Mouse (Mus musculus): Measurements from ENCODE around the gene Ism2. TPM values are rescaled to one million over a fixed set of nuclear protein-coding genes. Genes with fewer than 3 reads are reported as not detected.
"Not testable (repeated sequence)": the region's sequence is repeated elsewhere in the genome, so short reads cannot be mapped to it uniquely, and the experiment has no call there.

Ism2 gene
- polyA plus RNA-seq, 2 experiments: 0.07 to 0.08 TPM

DNA sequence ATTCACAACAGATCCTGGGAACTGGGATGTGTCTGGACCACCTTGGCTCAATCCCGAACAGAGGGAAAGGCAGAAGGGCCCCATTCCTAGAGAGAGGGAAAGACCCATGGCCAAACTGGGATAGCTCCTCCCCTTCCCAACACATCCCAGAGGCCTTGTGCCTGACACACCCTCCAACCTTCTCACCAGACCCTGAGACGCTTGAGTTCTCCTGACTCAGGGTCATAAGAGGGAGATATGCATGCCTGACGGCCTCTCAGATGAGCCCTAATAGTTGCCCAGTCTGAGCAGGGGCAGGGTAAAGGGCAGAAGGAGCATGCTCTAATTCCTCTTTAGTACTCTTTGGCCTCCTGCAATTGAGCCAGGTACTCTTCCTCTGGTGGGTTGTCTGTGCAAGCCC lies 20.2 kb downstream of the Ism2 start:
- H3K36me3 ChIP-seq (replicated peaks; ENCODE audit: control insufficient read depth, insufficient read depth, low read depth): peaks cover 9% of the 10 kb centered on the region
- H3K27me3 ChIP-seq (ENCODE audit: control insufficient read depth, insufficient read depth, low read length): no peaks in the 10 kb centered on the region
- no peak overlapping the region for H3K9ac ChIP-seq (replicated peaks)
- TF ChIP-seq CTCF (IDR thresholded peaks at IDR 0.05; ENCODE audit: low read depth) (no peak), EP300 (IDR thresholded peaks at IDR 0.05; ENCODE audit: low read depth) (no peak)
- DNase-seq (ENCODE audit: low read depth in 3 of 3, low spot score in 3 of 3): no peak
- H3K4me1 ChIP-seq (replicated peaks; ENCODE audit: control insufficient read depth in 2 of 2, insufficient read depth in 2 of 2, low read length in 1 of 2): peaks cover 7 to 22% of the 10 kb centered on the region in 2 experiments
- WGBS (ENCODE audit: insufficient replicate concordance): 54% methylated on average over 3 of the region's 3 CpGs
- no peak overlapping the region for H3K4me3 ChIP-seq (ENCODE audit: insufficient read depth in 1 of 2, low read depth in 2 of 2, low read length in 2 of 2)
- no peak overlapping the region for H3K4me2 ChIP-seq (ENCODE audit: low read depth)
- ATAC-seq (ENCODE audit: insufficient read depth): no peak
- no peak overlapping the region for H3K27ac ChIP-seq
- no peaks in the 10 kb centered on the region for H3K9me3 ChIP-seq (ENCODE audit: control insufficient read depth, low read length)

DNA sequence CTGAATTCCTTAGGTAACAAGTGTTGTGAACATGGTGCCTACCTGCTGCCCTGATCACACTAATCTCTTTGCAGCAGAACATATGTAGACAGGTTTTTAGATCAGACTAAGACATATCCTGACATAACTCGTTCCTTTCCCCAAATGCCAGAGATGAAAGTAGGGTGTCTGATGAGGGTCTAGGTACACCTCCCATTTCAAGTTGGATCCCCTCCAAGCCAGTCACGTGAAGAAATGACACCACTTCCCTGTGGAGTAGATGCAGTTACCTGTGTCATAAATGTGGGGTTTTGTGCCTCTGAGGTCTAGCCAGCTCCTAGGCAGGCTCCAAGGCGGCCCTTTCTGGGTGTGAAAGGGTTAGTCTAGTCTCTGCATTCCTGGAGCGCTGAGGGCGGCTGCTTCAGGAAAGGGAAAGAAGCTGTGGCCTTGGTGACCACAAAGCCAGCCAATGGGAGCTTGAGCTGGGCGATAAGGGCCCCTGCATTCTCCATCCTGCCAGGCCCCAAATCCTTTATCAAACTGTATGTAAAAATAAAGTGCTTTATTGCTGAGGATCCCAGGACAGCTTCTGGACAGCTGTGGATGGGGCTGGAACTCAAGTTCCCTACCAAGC lies 21.3 kb downstream of the Ism2 start:
- TF ChIP-seq EP300 (IDR thresholded peaks at IDR 0.05; ENCODE audit: low read depth) (no peak), CTCF (IDR thresholded peaks at IDR 0.05; ENCODE audit: low read depth) (no peak)
- Histone ChIP-seq H3K4me2 (ENCODE audit: low read depth) (no peak overlapping the region), H3K4me1 (replicated peaks; ENCODE audit: control insufficient read depth in 2 of 2, insufficient read depth in 2 of 2, low read length in 1 of 2) (peaks cover 7 to 23% of the 10 kb centered on the region in 2 experiments), H3K36me3 (replicated peaks; ENCODE audit: control insufficient read depth, insufficient read depth, low read depth) (peaks cover 18% of the 10 kb centered on the region), H3K27ac (no peak overlapping the region), H3K27me3 (ENCODE audit: control insufficient read depth, insufficient read depth, low read length) (no peaks in the 10 kb centered on the region), H3K9me3 (ENCODE audit: control insufficient read depth, low read length) (no peaks in the 10 kb centered on the region), H3K9ac (replicated peaks) (no peak overlapping the region), H3K4me3 (ENCODE audit: insufficient read depth in 1 of 2, low read depth in 2 of 2, low read length in 2 of 2) (no peak overlapping the region)
- WGBS (ENCODE audit: insufficient replicate concordance): 12% methylated on average over 6 of the region's 6 CpGs
- DNase-seq (ENCODE audit: low read depth in 3 of 3, low spot score in 3 of 3): no peak
- no peak for ATAC-seq (ENCODE audit: insufficient read depth)

DNA sequence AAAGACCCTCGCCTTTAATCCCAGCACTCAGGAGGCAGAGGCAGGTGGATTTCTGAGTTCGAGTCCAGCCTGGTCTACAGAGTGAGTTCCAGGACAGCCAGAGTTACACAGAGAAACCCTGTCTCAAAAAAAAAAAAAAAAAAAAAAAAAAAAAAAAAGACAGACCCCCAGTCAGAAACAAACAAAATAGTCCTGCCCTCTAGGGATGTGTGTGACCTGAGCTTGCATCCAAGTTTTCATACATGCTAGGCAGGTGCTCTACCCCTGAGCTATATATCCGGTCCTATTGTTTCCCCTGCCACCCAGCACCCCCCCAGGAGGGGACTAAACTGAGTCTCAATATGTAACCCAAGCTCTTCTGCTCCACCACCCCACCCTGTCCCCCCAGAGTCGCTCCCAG lies 22.3 kb downstream of the Ism2 start:
- peaks cover 7 to 23% of the 10 kb centered on the region in 2 experiments for H3K4me1 ChIP-seq (replicated peaks; ENCODE audit: control insufficient read depth in 2 of 2, insufficient read depth in 2 of 2, low read length in 1 of 2)
- 71% methylated on average over 4 of the region's 4 CpGs for WGBS (ENCODE audit: insufficient replicate concordance)
- not testable (repeated sequence) for ATAC-seq (ENCODE audit: insufficient read depth); H3K4me2 ChIP-seq (ENCODE audit: low read depth); H3K27ac ChIP-seq; H3K9ac ChIP-seq (replicated peaks); DNase-seq (ENCODE audit: low read depth in 3 of 3, low spot score in 3 of 3); H3K9me3 ChIP-seq (ENCODE audit: control insufficient read depth, low read length); H3K4me3 ChIP-seq (ENCODE audit: insufficient read depth in 1 of 2, low read depth in 2 of 2, low read length in 2 of 2); H3K27me3 ChIP-seq (ENCODE audit: control insufficient read depth, insufficient read depth, low read length)
- peaks cover 28% of the 10 kb centered on the region for H3K36me3 ChIP-seq (replicated peaks; ENCODE audit: control insufficient read depth, insufficient read depth, low read depth)

DNA sequence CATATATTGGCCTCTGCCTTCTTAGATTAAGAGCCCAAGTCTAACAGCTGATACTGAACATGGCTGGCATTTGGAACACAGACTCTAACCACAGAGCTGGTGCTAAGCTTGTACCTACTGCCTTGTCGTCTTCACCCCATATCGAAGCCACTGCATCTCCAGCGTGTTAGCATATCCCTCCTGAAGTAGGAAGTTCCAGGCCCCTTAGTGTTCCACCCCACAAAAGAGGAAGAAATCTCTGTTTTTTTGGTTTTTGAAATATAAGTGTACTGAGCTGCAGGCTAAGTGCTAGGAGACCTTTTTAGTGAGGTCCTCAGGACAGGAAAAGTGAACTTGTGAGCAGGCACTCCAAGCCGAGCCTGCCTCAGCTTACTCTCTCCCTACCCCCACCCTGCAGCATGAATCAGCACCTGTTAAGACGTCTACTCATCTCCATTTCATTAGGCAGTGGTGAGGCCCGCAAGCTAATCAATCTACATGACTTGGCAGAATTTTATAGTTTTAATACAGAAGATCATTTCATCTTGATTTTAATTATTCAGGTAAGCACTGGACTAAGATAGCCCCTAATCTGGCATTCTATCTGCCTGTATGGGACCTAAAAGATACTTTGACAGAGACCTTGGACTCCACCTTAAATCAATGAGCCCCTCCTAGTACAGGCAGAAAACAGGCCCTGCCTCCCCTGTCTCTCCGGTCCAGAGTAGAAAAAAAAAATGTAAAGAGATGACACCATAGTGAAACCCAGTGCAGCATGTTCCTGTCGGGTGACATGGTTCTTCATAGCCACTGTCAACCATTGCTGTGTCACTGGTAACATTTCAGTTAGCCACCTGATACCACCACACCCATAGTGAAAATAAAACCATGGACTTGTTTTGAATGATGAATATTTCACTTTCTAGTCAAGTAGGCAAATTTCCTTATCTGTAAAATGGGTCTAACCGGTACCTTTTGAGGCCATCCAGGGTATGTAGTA lies 24.4 kb downstream of the Ism2 start:
- WGBS (ENCODE audit: insufficient replicate concordance): 42% methylated on average over 9 of the region's 9 CpGs
- Histone ChIP-seq H3K36me3 (replicated peaks; ENCODE audit: control insufficient read depth, insufficient read depth, low read depth) (peaks cover 49% of the 10 kb centered on the region), H3K4me2 (ENCODE audit: low read depth) (peak overlapping the region; percentile 19; the same call in 1 of the 2 replicates), H3K9me3 (ENCODE audit: control insufficient read depth, low read length) (no peaks in the 10 kb centered on the region), H3K4me1 (replicated peaks; ENCODE audit: control insufficient read depth in 2 of 2, insufficient read depth in 2 of 2, low read length in 1 of 2) (peaks cover 7 to 23% of the 10 kb centered on the region in 2 experiments), H3K27me3 (ENCODE audit: control insufficient read depth, insufficient read depth, low read length) (no peaks in the 10 kb centered on the region), H3K9ac (replicated peaks) (no peak overlapping the region; the same call in 1 of the 2 replicates), H3K27ac (peak overlapping the region; percentile 70), H3K4me3 (ENCODE audit: insufficient read depth in 1 of 2, low read depth in 2 of 2, low read length in 2 of 2) (no peak overlapping the region)
- DNase-seq (ENCODE audit: low read depth in 3 of 3, low spot score in 3 of 3) (peak in 2 of 3 experiments; percentile 41 to 57), ATAC-seq (ENCODE audit: insufficient read depth) (peak; percentile 87)
- TF ChIP-seq CTCF (IDR thresholded peaks at IDR 0.05; ENCODE audit: low read depth) (no peak), EP300 (IDR thresholded peaks at IDR 0.05; ENCODE audit: low read depth) (no peak)

DNA sequence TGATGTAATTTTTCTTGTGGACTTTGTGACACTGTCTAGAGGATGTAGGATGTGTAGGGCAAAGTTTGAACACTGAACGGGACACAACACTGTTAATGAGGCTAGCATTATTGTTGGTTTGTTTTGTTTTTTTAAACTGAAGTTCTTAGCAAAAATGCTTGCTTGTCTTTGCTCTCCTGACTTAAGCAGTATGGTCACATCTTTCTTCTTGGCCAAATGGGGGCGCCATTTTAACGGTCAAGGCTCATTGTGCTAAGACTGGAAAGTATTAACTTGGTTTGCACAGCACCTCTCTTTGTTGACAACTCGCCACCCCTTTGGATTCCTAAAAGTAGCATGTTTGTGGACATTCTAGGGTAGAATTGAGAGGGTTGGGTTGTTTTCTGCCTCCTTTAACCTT lies 31.8 kb downstream of the Ism2 start:
- 9% methylated on average over 4 of the region's 4 CpGs for WGBS (ENCODE audit: insufficient replicate concordance)
- peak in 2 of 3 experiments; percentile 57 to 58 for DNase-seq (ENCODE audit: low read depth in 3 of 3, low spot score in 3 of 3)
- peak overlapping the region; percentile 70 to 89 for H3K4me3 ChIP-seq (ENCODE audit: insufficient read depth in 1 of 2, low read depth in 2 of 2, low read length in 2 of 2)
- peak overlapping the region; percentile 94 for H3K4me2 ChIP-seq (ENCODE audit: low read depth)
- no peaks in the 10 kb centered on the region for H3K27me3 ChIP-seq (ENCODE audit: control insufficient read depth, insufficient read depth, low read length)
- H3K4me1 ChIP-seq (replicated peaks; ENCODE audit: control insufficient read depth in 2 of 2, insufficient read depth in 2 of 2, low read length in 1 of 2): peaks cover 2 to 7% of the 10 kb centered on the region in 2 experiments; a peak in 3 of 4 replicates
- peaks cover 43% of the 10 kb centered on the region for H3K36me3 ChIP-seq (replicated peaks; ENCODE audit: control insufficient read depth, insufficient read depth, low read depth)
- TF ChIP-seq CTCF (IDR thresholded peaks at IDR 0.05; ENCODE audit: low read depth) (peak; percentile 61), EP300 (IDR thresholded peaks at IDR 0.05; ENCODE audit: low read depth) (no peak)
- peak overlapping the region; percentile 92 for H3K9ac ChIP-seq (replicated peaks)
- ATAC-seq (ENCODE audit: insufficient read depth): no peak
- no peak overlapping the region for H3K27ac ChIP-seq
- H3K9me3 ChIP-seq (ENCODE audit: control insufficient read depth, low read length): no peaks in the 10 kb centered on the region

Data from liver, embryonic 14.5 days (tissue).